Mouse (Mus musculus) CD8-positive naive resting alpha-beta T cell, adult 2 months (primary cell): ENCODE data around the gene 2700049A03Rik.

Source experiments
- DNase-seq, 2 experiments: peaks; one replicate each; pipeline ENCODE4 v3.0.0; 2022; ENCODE audit warnings: low read depth in 2 of 2, low spot score in 2 of 2

The 2700049A03Rik gene

GRCm38 (mm10) chr12:71258196-71258920 is 121.7 kb downstream of the 2700049A03Rik start:
- no peak for DNase-seq

DNA sequence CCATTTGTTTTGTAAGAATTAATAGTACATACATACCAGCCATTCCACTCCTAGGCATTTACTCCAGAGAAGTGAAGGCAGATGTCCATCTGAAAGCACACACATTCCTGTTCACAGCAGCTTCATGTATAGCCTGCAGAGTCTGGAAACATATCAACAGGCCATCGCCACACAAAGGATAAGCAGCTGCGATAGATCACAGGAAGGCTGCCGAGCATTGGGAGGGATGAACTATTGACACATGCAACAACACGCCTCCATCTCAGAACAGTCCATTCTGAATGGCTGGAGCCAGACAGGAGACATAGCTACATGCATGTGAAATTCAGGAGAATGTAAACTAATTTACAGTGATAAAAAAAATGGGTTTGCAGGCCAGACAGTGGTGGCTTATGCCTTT is 127.6 kb downstream of the 2700049A03Rik start:
- no peak for DNase-seq

- no peak for DNase-seq
Observed at GRCm38 (mm10) chr12:71269367-71269766, 132.7 kb downstream of the 2700049A03Rik start.

- DNase-seq, result no peak
Observed at GRCm38 (mm10) chr12:71271131-71271530, 134.5 kb downstream of the 2700049A03Rik start.

- no peak for DNase-seq
Observed at GRCm38 (mm10) chr12:71274519-71275237, 138.0 kb downstream of the 2700049A03Rik start.

DNA sequence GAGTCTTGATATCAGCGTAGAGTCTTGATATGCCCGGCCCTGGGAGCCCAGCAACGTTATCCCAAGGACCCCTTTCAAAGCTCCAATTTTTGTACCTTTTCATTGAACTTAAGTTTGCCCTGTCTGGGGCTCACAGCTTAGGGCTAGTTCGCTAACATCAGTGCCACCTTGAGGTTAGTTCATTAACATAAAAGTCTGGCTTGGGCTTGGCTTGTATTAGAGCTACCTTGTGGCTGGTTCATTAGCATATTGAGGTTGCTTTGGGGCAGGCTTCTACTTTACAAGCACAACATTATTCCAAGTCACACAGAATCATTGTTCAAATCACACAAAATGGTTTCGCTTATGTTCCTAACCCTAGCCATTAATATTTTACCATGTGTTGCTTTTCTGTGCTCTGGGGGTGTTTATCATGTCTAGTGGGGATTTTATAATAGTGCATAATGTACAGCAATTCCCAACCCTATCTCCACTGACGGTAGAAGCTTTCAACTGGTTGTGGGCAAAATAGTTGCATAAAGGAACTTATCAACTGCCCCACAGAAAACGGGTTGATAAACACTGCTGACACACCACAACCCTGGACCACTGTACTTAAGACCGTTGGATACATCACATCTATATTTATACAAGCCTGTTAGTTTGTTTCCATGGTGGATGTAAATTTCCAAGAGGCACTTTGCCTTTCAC is 139.4 kb downstream of the 2700049A03Rik start:
- DNase-seq, result no peak

- no peak for DNase-seq
Observed at GRCm38 (mm10) chr12:71279521-71280262, 143.0 kb downstream of the 2700049A03Rik start.

DNA sequence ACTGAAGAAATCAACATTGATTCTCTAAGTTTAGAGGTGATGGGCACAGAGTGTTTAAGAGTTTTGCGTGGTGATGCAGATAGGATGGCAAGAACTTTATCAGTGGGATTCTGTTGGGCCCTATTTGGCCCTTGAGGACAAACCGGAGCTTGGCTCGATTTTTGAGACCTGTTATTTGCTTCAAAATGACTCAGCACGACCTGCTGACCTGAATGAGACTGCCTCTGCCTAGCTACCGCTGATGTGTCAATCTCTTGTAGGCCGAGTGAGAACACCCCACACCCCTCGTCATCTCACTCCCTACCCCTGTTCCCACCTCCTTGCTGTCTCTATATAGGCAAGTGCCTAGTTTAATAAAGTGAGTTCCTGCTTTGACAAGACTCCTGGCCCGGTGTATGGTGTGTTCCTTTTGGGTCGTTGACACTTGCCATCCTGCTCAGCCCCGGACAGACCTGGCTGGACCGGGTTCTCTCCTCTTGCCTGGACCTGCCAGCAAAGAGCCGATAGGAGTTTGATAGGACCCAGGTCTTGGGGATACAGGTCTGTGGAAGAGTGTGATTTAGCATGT is 144.6 kb downstream of the 2700049A03Rik start:
- DNase-seq, result no peak

- DNase-seq, result no peak
Observed at GRCm38 (mm10) chr12:71285399-71285798, 148.8 kb downstream of the 2700049A03Rik start.

GRCm38 (mm10) chr12:71290460-71290859 is 153.8 kb downstream of the 2700049A03Rik start:
- no peak for DNase-seq
